Mouse (Mus musculus): ENCODE data around the gene Gm27021.

DNA sequence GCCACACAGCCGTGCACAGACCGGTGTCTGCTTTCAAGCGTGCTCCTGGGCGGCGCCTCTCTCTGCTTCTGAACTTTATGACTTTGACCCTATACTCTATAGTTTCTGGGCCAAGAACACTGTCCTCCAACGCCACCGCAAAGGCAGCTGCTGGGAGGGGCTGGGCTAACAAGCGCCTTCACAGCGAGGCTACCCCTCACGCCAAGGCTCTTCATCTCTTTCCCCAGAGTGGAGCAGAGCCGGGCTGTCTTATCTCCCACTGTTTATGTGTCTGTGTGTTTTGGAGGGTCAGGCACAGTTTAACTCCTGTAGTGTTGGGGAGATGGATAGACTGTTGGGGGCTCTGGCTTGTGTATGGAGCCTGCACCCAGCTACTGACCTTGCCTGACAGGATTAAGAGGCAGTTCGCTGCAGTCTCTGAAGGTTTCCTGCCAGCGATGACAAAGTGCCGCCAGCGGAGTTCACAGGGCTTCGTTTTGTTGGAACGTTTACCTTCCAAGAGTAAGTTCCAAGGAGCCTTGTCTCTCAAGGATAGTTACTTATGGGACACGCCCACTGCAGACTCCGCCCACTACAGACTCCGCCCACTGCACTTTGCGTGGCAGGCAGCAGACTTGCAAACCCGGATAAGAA lies 26.1 kb upstream of the Gm27021 start:
- TF ChIP-seq POLR2A (IDR thresholded peaks at IDR 0.05; ENCODE audit: insufficient read depth, low read length), result no peak
- no peak for TF ChIP-seq EP300 (IDR thresholded peaks at IDR 0.05; ENCODE audit: insufficient read depth, low read depth, low read length)
- no peak for TF ChIP-seq CTCF (IDR thresholded peaks at IDR 0.05; ENCODE audit: low read depth, low read length)
